Mouse (Mus musculus): ENCODE results near the gene Krtap19-5. TPM values are rescaled to one million over a fixed set of nuclear protein-coding genes. Genes with fewer than 3 reads are reported as not detected.

Krtap19-5 gene
- polyA plus RNA-seq, 1 experiment: not detected

- TF ChIP-seq POLR2A (IDR thresholded peaks at IDR 0.05; ENCODE audit: low read depth, low read length) (no peak), CTCF (IDR thresholded peaks at IDR 0.05; ENCODE audit: extremely low read depth, insufficient read depth, insufficient read length, insufficient replicate concordance) (no peak)
- Histone ChIP-seq H3K4me1 (ENCODE audit: control insufficient read depth, insufficient read depth, insufficient read length) (no peaks in the 10 kb centered on the region), H3K4me3 (ENCODE audit: extremely low read depth, insufficient read depth, insufficient read length) (no peak within 1 kb of the TSS), H3K36me3 (ENCODE audit: control insufficient read depth, insufficient read depth, low read length) (no peaks in the 10 kb centered on the region), H3K27me3 (ENCODE audit: control insufficient read depth, insufficient read depth, low read length) (no peaks in the 10 kb centered on the region), H3K27ac (ENCODE audit: insufficient read depth, low read length) (no peak within 1 kb of the TSS)
- DNase-seq (ENCODE audit: low read depth in 1 of 2, low spot score in 2 of 2): no peak
- 93% methylated on average over 3 of the region's 3 CpGs for WGBS
These were observed 22.1 kb downstream of the Krtap19-5 start, which contains the start of gene Krtap19-2 for GRCm38 (mm10) chr16:88874169-88874568. Gene Krtap19-2 (minus strand): TSS chr16:88874269.

GRCm38 (mm10) chr16:88869311-88869710 is 26.9 kb downstream of the Krtap19-5 start, which contains the start of gene Krtap19-1:
Gene Krtap19-1 (minus strand): TSS chr16:88869411.
- Histone ChIP-seq H3K4me3 (ENCODE audit: extremely low read depth, insufficient read depth, insufficient read length) (no peak within 1 kb of the TSS), H3K36me3 (ENCODE audit: control insufficient read depth, insufficient read depth, low read length) (no peaks in the 10 kb centered on the region)
- 86% methylated on average over 6 of the region's 6 CpGs for WGBS

GRCm38 (mm10) chr16:88864887-88865407 is 31.3 kb downstream of the Krtap19-5 start:
- no peak for DNase-seq (ENCODE audit: low read depth in 1 of 2, low spot score in 2 of 2)
- Histone ChIP-seq H3K36me3 (ENCODE audit: control insufficient read depth, insufficient read depth, low read length) (no peaks in the 10 kb centered on the region), H3K27me3 (ENCODE audit: control insufficient read depth, insufficient read depth, low read length) (no peaks in the 10 kb centered on the region), H3K4me1 (ENCODE audit: control insufficient read depth, insufficient read depth, insufficient read length) (no peaks in the 10 kb centered on the region), H3K4me3 (ENCODE audit: extremely low read depth, insufficient read depth, insufficient read length) (no peak overlapping the region), H3K27ac (ENCODE audit: insufficient read depth, low read length) (no peak overlapping the region)
- TF ChIP-seq CTCF (IDR thresholded peaks at IDR 0.05; ENCODE audit: extremely low read depth, insufficient read depth, insufficient read length, insufficient replicate concordance) (no peak), POLR2A (IDR thresholded peaks at IDR 0.05; ENCODE audit: low read depth, low read length) (no peak)
- WGBS: 86% methylated on average over 4 of the region's 4 CpGs

More at GRCm38 (mm10) chr16:88869311-88869710, 26.9 kb downstream of the Krtap19-5 start, which contains the start of gene Krtap19-1:
- H3K27ac ChIP-seq (ENCODE audit: insufficient read depth, low read length): no peak within 1 kb of the TSS
- DNase-seq (ENCODE audit: low read depth in 1 of 2, low spot score in 2 of 2): no peak
- TF ChIP-seq POLR2A (IDR thresholded peaks at IDR 0.05; ENCODE audit: low read depth, low read length) (no peak), CTCF (IDR thresholded peaks at IDR 0.05; ENCODE audit: extremely low read depth, insufficient read depth, insufficient read length, insufficient replicate concordance) (no peak)
- no peaks in the 10 kb centered on the region for H3K27me3 ChIP-seq (ENCODE audit: control insufficient read depth, insufficient read depth, low read length)
- H3K4me1 ChIP-seq (ENCODE audit: control insufficient read depth, insufficient read depth, insufficient read length): no peaks in the 10 kb centered on the region

- no peaks in the 10 kb centered on the region for H3K27me3 ChIP-seq (ENCODE audit: control insufficient read depth, insufficient read depth, low read length)
- 17% methylated on average over 5 of the region's 5 CpGs for WGBS
- no peak for DNase-seq (ENCODE audit: low read depth in 1 of 2, low spot score in 2 of 2)
These were observed 44.8 kb downstream of the Krtap19-5 start for GRCm38 (mm10) chr16:88851450-88851849.

GRCm38 (mm10) chr16:88848558-88848957 is 47.7 kb downstream of the Krtap19-5 start:
- TF ChIP-seq CTCF (IDR thresholded peaks at IDR 0.05; ENCODE audit: extremely low read depth, insufficient read depth, insufficient read length, insufficient replicate concordance) (no peak), POLR2A (IDR thresholded peaks at IDR 0.05; ENCODE audit: low read depth, low read length) (no peak)
- Histone ChIP-seq H3K4me1 (ENCODE audit: control insufficient read depth, insufficient read depth, insufficient read length) (no peaks in the 10 kb centered on the region), H3K36me3 (ENCODE audit: control insufficient read depth, insufficient read depth, low read length) (no peaks in the 10 kb centered on the region), H3K27ac (ENCODE audit: insufficient read depth, low read length) (no peak overlapping the region), H3K27me3 (ENCODE audit: control insufficient read depth, insufficient read depth, low read length) (no peaks in the 10 kb centered on the region), H3K4me3 (ENCODE audit: extremely low read depth, insufficient read depth, insufficient read length) (no peak overlapping the region)
- 86% methylated on average over 4 of the region's 4 CpGs for WGBS
- DNase-seq (ENCODE audit: low read depth in 1 of 2, low spot score in 2 of 2): no peak

More at GRCm38 (mm10) chr16:88851450-88851849, 44.8 kb downstream of the Krtap19-5 start:
- Histone ChIP-seq H3K27ac (ENCODE audit: insufficient read depth, low read length) (no peak overlapping the region), H3K4me1 (ENCODE audit: control insufficient read depth, insufficient read depth, insufficient read length) (no peaks in the 10 kb centered on the region), H3K36me3 (ENCODE audit: control insufficient read depth, insufficient read depth, low read length) (no peaks in the 10 kb centered on the region), H3K4me3 (ENCODE audit: extremely low read depth, insufficient read depth, insufficient read length) (no peak overlapping the region)
- TF ChIP-seq POLR2A (IDR thresholded peaks at IDR 0.05; ENCODE audit: low read depth, low read length) (no peak), CTCF (IDR thresholded peaks at IDR 0.05; ENCODE audit: extremely low read depth, insufficient read depth, insufficient read length, insufficient replicate concordance) (0 out of 2 replicates have a peak, but pooled peaks have one; percentile 3)

GRCm38 (mm10) chr16:88847363-88847762 is 48.9 kb downstream of the Krtap19-5 start:
- DNase-seq (ENCODE audit: low read depth in 1 of 2, low spot score in 2 of 2): no peak
- Histone ChIP-seq H3K4me3 (ENCODE audit: extremely low read depth, insufficient read depth, insufficient read length) (no peak overlapping the region), H3K27ac (ENCODE audit: insufficient read depth, low read length) (no peak overlapping the region), H3K36me3 (ENCODE audit: control insufficient read depth, insufficient read depth, low read length) (no peaks in the 10 kb centered on the region), H3K4me1 (ENCODE audit: control insufficient read depth, insufficient read depth, insufficient read length) (no peaks in the 10 kb centered on the region), H3K27me3 (ENCODE audit: control insufficient read depth, insufficient read depth, low read length) (no peaks in the 10 kb centered on the region)
- 88% methylated on average over 1 of the region's 1 CpGs for WGBS
- no peak for TF ChIP-seq CTCF (IDR thresholded peaks at IDR 0.05; ENCODE audit: extremely low read depth, insufficient read depth, insufficient read length, insufficient replicate concordance)
- TF ChIP-seq POLR2A (IDR thresholded peaks at IDR 0.05; ENCODE audit: low read depth, low read length): no peak

Other genes starting within 250 kb of the Krtap19-5 start
- gene Krtap26-1, start 248.7 kb downstream of the Krtap19-5 start, polyA plus RNA-seq (2012; rRNA removed): not detected in 2 replicates
- not detected in 2 replicates for gene Krtap27-1, start 224.8 kb downstream of the Krtap19-5 start, polyA plus RNA-seq (2012; rRNA removed)
- not detected in 2 replicates for gene 2310061N02Rik, start 188.5 kb downstream of the Krtap19-5 start, polyA plus RNA-seq (2012; rRNA removed)
- not detected in 2 replicates for gene Krtap13-1, start 167.6 kb downstream of the Krtap19-5 start, polyA plus RNA-seq (2012; rRNA removed)
- gene Krtap13, start 144.8 kb downstream of the Krtap19-5 start, polyA plus RNA-seq (2012; rRNA removed): not detected in 2 replicates
- gene 2310034C09Rik, start 137.6 kb downstream of the Krtap19-5 start, polyA plus RNA-seq (2012; rRNA removed): not detected in 2 replicates
- gene 2310057N15Rik, start 122.3 kb downstream of the Krtap19-5 start, polyA plus RNA-seq (2012; rRNA removed): not detected in 2 replicates
- gene Gm5965, start 118.6 kb downstream of the Krtap19-5 start, polyA plus RNA-seq (2012; rRNA removed): not detected in 2 replicates
- gene Gm20741, start 84.2 kb downstream of the Krtap19-5 start, polyA plus RNA-seq (2012; rRNA removed): not detected in 2 replicates
- gene Krtap15, start 76.2 kb downstream of the Krtap19-5 start, polyA plus RNA-seq (2012; rRNA removed): not detected in 2 replicates
- not detected in 2 replicates for gene Krtap14, start 70.3 kb downstream of the Krtap19-5 start, polyA plus RNA-seq (2012; rRNA removed)
- gene Krtap19-1, start 27.0 kb downstream of the Krtap19-5 start, polyA plus RNA-seq (2012; rRNA removed): not detected in 2 replicates
- not detected in 2 replicates for gene Krtap19-2, start 22.2 kb downstream of the Krtap19-5 start, polyA plus RNA-seq (2012; rRNA removed)
- gene Krtap19-3, start 18.4 kb downstream of the Krtap19-5 start, polyA plus RNA-seq (2012; rRNA removed): not detected in 2 replicates
- gene Krtap19-4, start 11.4 kb downstream of the Krtap19-5 start, polyA plus RNA-seq (2012; rRNA removed): not detected in 2 replicates
- not detected in 2 replicates for gene Krtap19-9b, start 35.8 kb upstream of the Krtap19-5 start, polyA plus RNA-seq (2012; rRNA removed)
- gene Krtap16-3, start 66.4 kb upstream of the Krtap19-5 start, polyA plus RNA-seq (2012; rRNA removed): not detected in 2 replicates
- not detected in 2 replicates for gene Krtap22-2, start 114.3 kb upstream of the Krtap19-5 start, polyA plus RNA-seq (2012; rRNA removed)
- not detected in 2 replicates for gene Gm10229, start 118.8 kb upstream of the Krtap19-5 start, polyA plus RNA-seq (2012; rRNA removed)
- gene Krtap6-1, start 135.2 kb upstream of the Krtap19-5 start, polyA plus RNA-seq (2012; rRNA removed): not detected in 2 replicates
- gene Gm10228, start 145.0 kb upstream of the Krtap19-5 start, polyA plus RNA-seq (2012; rRNA removed): not detected in 2 replicates
- gene Krtap6-5, start 151.4 kb upstream of the Krtap19-5 start, polyA plus RNA-seq (2012; rRNA removed): not detected in 2 replicates
- gene 1110025L11Rik, start 167.5 kb upstream of the Krtap19-5 start, polyA plus RNA-seq (2012; rRNA removed): not detected in 2 replicates
- not detected in 2 replicates for gene Krtap6-3, start 187.6 kb upstream of the Krtap19-5 start, polyA plus RNA-seq (2012; rRNA removed)
- not detected in 2 replicates for gene Gm6358, start 244.4 kb upstream of the Krtap19-5 start, polyA plus RNA-seq (2012; rRNA removed)

All from spleen, adult 2 months (tissue).